Mouse (Mus musculus) midbrain, embryonic 12.5 days (tissue): Measurements from ENCODE around the gene Olfr1032. TPM values are rescaled to one million over a fixed set of nuclear protein-coding genes. Genes with fewer than 3 reads are reported as not detected.
"Not testable (repeated sequence)": the region's sequence is repeated elsewhere in the genome, so short reads cannot be mapped to it uniquely, and the experiment has no call there.

Experiments used
- ATAC-seq: fragments of 200-750 bp; cut with Nextera tagmentation; 2 replicates; pipeline ENCODE4 v1.8.0; 2017; ENCODE audit warnings: low read depth, moderate TSS enrichment, moderate library complexity; ENCODE audit not compliant: low FRiP score
- H3K27ac ChIP-seq: fragments of 300-500 bp; sonication (generic); replicated peaks from 2 replicates; pipeline ENCODE4 v1.5.1; 2016; ENCODE audit warnings: mild to moderate bottlenecking
- H3K27me3 ChIP-seq: fragments of 300-500 bp; sonication (generic); 2 replicates; pipeline ENCODE4 v1.6.1; 2016; ENCODE audit warnings: mild to moderate bottlenecking
- H3K36me3 ChIP-seq: fragments of 300-500 bp; sonication (generic); 2 replicates; pipeline ENCODE4 v1.6.1; 2016
- H3K4me1 ChIP-seq: fragments of 300-500 bp; sonication (generic); 2 replicates; pipeline ENCODE4 v1.6.1; 2016
- H3K4me2 ChIP-seq: fragments of 300-500 bp; sonication (generic); replicated peaks from 2 replicates; pipeline ENCODE4 v1.6.1; 2016; ENCODE audit warnings: mild to moderate bottlenecking, moderate library complexity
- H3K4me3 ChIP-seq: fragments of 300-500 bp; sonication (generic); 2 replicates; pipeline ENCODE4 v1.5.1; 2016; ENCODE audit warnings: mild to moderate bottlenecking
- H3K9ac ChIP-seq: fragments of 300-500 bp; sonication (generic); replicated peaks from 2 replicates; pipeline ENCODE4 v1.6.1; 2016; ENCODE audit warnings: mild to moderate bottlenecking, moderate library complexity
- H3K9me3 ChIP-seq: fragments of 300-500 bp; sonication (generic); 2 replicates; pipeline ENCODE4 v1.6.1; 2016; ENCODE audit warnings: mild to moderate bottlenecking
- WGBS: fragments of 180-500 bp; shearing (Covaris S2); methylation state at CpG from one replicate; pipeline ENCODE4 v1.1.7; 2016; 5-methylcytosine and 5-hydroxymethylcytosine counted together
- polyA plus RNA-seq: library from polyadenylated mRNA; unstranded; fragments of >200 nt; fragmentation: Nextera tagmentation; extraction: Ambion mirVana; gene quantifications from 2 replicates; pipeline ENCODE4 v1.2.1, GENCODE M21; 2016

Gene Olfr1032
- not detected in 2 replicates for polyA plus RNA-seq

DNA sequence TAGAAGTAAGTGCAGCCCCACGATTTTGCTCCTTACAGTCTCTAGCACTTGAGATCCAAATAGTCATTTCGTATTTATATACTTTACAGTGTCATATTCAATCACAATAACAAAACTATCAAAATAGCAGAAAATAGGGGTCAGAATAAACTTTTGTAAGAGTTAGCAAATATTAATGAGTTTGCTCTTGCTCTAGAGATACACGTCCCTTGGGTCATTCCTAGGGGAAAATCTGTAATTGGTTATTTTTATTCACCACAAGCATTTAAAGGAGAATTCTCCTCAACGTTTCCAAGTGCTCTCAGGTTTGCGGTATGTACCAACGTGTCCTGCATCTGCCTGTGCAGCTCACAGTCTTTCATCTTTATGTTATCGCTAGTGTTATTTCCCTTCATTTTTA is at the start of gene Olfr1032:
Olfr1032 (plus strand) TSS at position 301 of the 400 bp plus-strand sequence.
- no peak for ATAC-seq

GRCm38 (mm10) chr2:85973595-85973994 is 31.7 kb upstream of the Olfr1032 start, which contains the start of gene Olfr1029:
TSS of gene Olfr1029 (plus strand) at chr2:85973895.
- ATAC-seq: no peak
- H3K4me1 ChIP-seq: no peaks in the 10 kb centered on the region
- no peak within 1 kb of the TSS for H3K9ac ChIP-seq
- H3K4me2 ChIP-seq: no peak within 1 kb of the TSS
- no peaks in the 10 kb centered on the region for H3K36me3 ChIP-seq
- H3K27me3 ChIP-seq: no peaks in the 10 kb centered on the region
- 93% methylated on average over 2 of the region's 2 CpGs for WGBS
- no peak within 1 kb of the TSS for H3K27ac ChIP-seq
- no peaks in the 10 kb centered on the region for H3K9me3 ChIP-seq
- no peak within 1 kb of the TSS for H3K4me3 ChIP-seq

More for the DNA sequence above, at the start of gene Olfr1032:
- H3K4me2 ChIP-seq: no peak within 1 kb of the TSS
- H3K4me3 ChIP-seq: no peak within 1 kb of the TSS
- no peaks in the 10 kb centered on the region for H3K4me1 ChIP-seq
- no peaks in the 10 kb centered on the region for H3K36me3 ChIP-seq
- 86% methylated on average over 7 of the region's 7 CpGs for WGBS
- no peaks in the 10 kb centered on the region for H3K27me3 ChIP-seq
- no peak within 1 kb of the TSS for H3K27ac ChIP-seq
- no peaks in the 10 kb centered on the region for H3K9me3 ChIP-seq
- no peak within 1 kb of the TSS for H3K9ac ChIP-seq

DNA sequence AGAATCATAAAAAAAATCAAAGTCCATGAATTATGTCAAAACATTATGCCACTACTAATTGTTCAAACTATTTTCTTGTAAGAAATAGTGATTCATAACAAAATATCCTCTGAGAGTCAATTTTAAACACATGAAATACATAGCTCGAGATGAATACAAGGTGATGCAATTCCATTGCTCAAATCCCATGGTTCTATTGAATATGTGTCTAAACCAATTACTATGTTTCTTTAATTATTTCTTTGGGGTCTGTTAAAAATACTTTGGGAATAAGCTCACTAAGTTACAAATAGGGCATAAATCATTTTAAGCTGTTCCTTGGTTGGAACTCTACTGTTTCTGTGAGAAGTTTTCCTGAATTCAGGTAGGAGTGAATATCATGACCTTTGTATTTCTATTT is 26.4 kb upstream of the Olfr1032 start, which contains the start of gene Olfr1030:
Olfr1030 (plus strand) TSS at position 301 of the 400 bp plus-strand sequence.
- Histone ChIP-seq H3K9ac (no peak within 1 kb of the TSS), H3K9me3 (no peaks in the 10 kb centered on the region), H3K27ac (no peak within 1 kb of the TSS), H3K27me3 (no peaks in the 10 kb centered on the region), H3K4me3 (no peak within 1 kb of the TSS), H3K4me1 (no peaks in the 10 kb centered on the region), H3K4me2 (no peak within 1 kb of the TSS), H3K36me3 (no peaks in the 10 kb centered on the region)
- 82% methylated on average over 1 of the region's 1 CpGs for WGBS
- no peak for ATAC-seq

GRCm38 (mm10) chr2:85990004-85990403 is 15.3 kb upstream of the Olfr1032 start, which contains the start of gene Olfr1031:
TSS of gene Olfr1031 (plus strand) at chr2:85990304.
- no peak for ATAC-seq
- no peak within 1 kb of the TSS for H3K4me3 ChIP-seq
- no peaks in the 10 kb centered on the region for H3K9me3 ChIP-seq
- whole genome bisulfite sequencing: 59% methylated on average over 3 of the region's 3 CpGs
- no peaks in the 10 kb centered on the region for H3K36me3 ChIP-seq
- H3K4me1 ChIP-seq: no peaks in the 10 kb centered on the region
- no peaks in the 10 kb centered on the region for H3K27me3 ChIP-seq
- H3K4me2 ChIP-seq: no peak within 1 kb of the TSS
- H3K27ac ChIP-seq: no peak within 1 kb of the TSS
- H3K9ac ChIP-seq: no peak within 1 kb of the TSS

GRCm38 (mm10) chr2:86020406-86020805 is 15.1 kb downstream of the Olfr1032 start, which contains the start of gene Olfr1033:
TSS of gene Olfr1033 (plus strand) at chr2:86020633.
- peak within 1 kb of the TSS; percentile 47 for H3K4me2 ChIP-seq
- 9% methylated on average over 11 of the region's 11 CpGs for WGBS
- peak within 1 kb of the TSS; percentile 33 for H3K4me3 ChIP-seq
- ATAC-seq, H3K9me3 ChIP-seq, H3K27ac ChIP-seq, H3K36me3 ChIP-seq, H3K27me3 ChIP-seq, H3K4me1 ChIP-seq, H3K9ac ChIP-seq: not testable (repeated sequence)

DNA sequence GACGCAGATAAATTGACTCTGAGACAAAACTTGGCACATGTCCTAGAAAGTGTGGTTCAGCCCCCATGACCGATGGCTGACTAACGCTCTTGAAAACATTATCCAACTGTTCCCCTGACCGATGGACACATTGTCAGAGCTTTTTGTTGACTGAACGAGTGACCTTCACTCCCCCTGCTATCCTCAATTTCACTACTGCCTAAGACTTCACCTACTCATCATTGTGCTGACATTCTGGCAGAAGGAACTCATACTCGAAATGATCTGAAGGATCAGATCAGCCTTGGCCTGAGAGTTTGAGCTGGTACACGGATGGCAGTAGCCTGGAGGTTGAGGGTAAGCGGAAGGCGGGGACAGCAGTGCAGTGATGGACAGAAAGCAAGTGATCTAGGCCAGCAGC is 16.2 kb downstream of the Olfr1032 start:
- not testable (repeated sequence) for H3K27ac ChIP-seq, ATAC-seq, H3K4me2 ChIP-seq, H3K4me1 ChIP-seq, H3K27me3 ChIP-seq, H3K9me3 ChIP-seq, H3K9ac ChIP-seq, H3K36me3 ChIP-seq, H3K4me3 ChIP-seq
- 97% methylated on average over 6 of the region's 9 CpGs for WGBS

DNA sequence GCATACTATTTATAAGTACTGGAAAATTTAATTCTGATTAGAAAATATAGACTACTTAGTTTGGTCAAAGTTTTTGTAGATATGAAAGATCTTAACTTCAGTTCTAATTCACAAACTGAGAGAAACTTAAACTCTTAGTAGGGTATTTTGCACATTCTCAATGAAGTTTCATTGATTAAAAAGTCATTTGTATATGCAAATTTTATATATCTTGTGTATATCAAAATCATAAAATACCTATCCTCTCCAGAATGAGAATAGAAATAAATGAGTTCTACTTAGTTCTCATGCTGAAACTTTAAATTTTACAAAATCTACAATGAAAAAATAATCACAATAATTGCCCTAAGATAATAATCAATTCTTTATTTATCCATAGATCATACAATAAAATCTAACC is 40.2 kb downstream of the Olfr1032 start, which contains the start of gene Olfr1034:
Olfr1034 (plus strand) TSS at position 301 of the 400 bp plus-strand sequence.
- no peaks in the 10 kb centered on the region for H3K36me3 ChIP-seq
- no peak within 1 kb of the TSS for H3K4me3 ChIP-seq
- no peak for ATAC-seq
- H3K9me3 ChIP-seq: no peaks in the 10 kb centered on the region
- no peaks in the 10 kb centered on the region for H3K27me3 ChIP-seq
- H3K4me2 ChIP-seq: no peak within 1 kb of the TSS
- H3K9ac ChIP-seq: no peak within 1 kb of the TSS
- no peak within 1 kb of the TSS for H3K27ac ChIP-seq
- no peaks in the 10 kb centered on the region for H3K4me1 ChIP-seq

GRCm38 (mm10) chr2:86050777-86051176 is 45.4 kb downstream of the Olfr1032 start:
- not testable (repeated sequence) for H3K9me3 ChIP-seq, H3K9ac ChIP-seq, H3K4me1 ChIP-seq, H3K4me3 ChIP-seq, H3K4me2 ChIP-seq, H3K27me3 ChIP-seq, H3K27ac ChIP-seq, H3K36me3 ChIP-seq
- 0 out of 2 replicates have a peak, but pooled peaks have one; percentile 58 for ATAC-seq

Other genes starting within 250 kb of the Olfr1032 start
- gene Olfr1012, start 242.8 kb upstream of the Olfr1032 start, polyA plus RNA-seq: not detected in 2 replicates
- gene Olfr1013, start 238.4 kb upstream of the Olfr1032 start, polyA plus RNA-seq: not detected in 2 replicates
- not detected in 2 replicates for gene Olfr1014, start 232.8 kb upstream of the Olfr1032 start, polyA plus RNA-seq
- gene Olfr1015, start 223.5 kb upstream of the Olfr1032 start, polyA plus RNA-seq: not detected in 2 replicates
- gene Olfr1016, start 203.0 kb upstream of the Olfr1032 start, polyA plus RNA-seq: not detected in 2 replicates
- gene Olfr1018, start 187.1 kb upstream of the Olfr1032 start, polyA plus RNA-seq: not detected in 2 replicates
- gene Olfr1019, start 160.1 kb upstream of the Olfr1032 start, polyA plus RNA-seq: not detected in 2 replicates
- not detected in 2 replicates for gene Olfr1020, start 158.5 kb upstream of the Olfr1032 start, polyA plus RNA-seq
- gene Olfr1022, start 136.9 kb upstream of the Olfr1032 start, polyA plus RNA-seq: not detected in 2 replicates
- gene Olfr1023, start 119.9 kb upstream of the Olfr1032 start, polyA plus RNA-seq: not detected in 2 replicates
- gene Olfr1024, start 100.5 kb upstream of the Olfr1032 start, polyA plus RNA-seq: not detected in 2 replicates
- not detected in 2 replicates for gene Olfr1025-ps1, start 90.3 kb upstream of the Olfr1032 start, polyA plus RNA-seq
- gene Olfr1026, start 84.0 kb upstream of the Olfr1032 start, polyA plus RNA-seq: not detected in 2 replicates
- gene Olfr1028, start 55.1 kb upstream of the Olfr1032 start, polyA plus RNA-seq: not detected in 2 replicates
- gene Olfr1029, start 31.6 kb upstream of the Olfr1032 start, polyA plus RNA-seq: not detected in 2 replicates
- not detected in 2 replicates for gene Olfr1030, start 26.3 kb upstream of the Olfr1032 start, polyA plus RNA-seq
- not detected in 2 replicates for gene Olfr1031, start 15.2 kb upstream of the Olfr1032 start, polyA plus RNA-seq
- not detected in 2 replicates for gene Olfr1033, start 15.1 kb downstream of the Olfr1032 start, polyA plus RNA-seq
- gene Olfr1034, start 40.3 kb downstream of the Olfr1032 start, polyA plus RNA-seq: 0.05 TPM in 1 of 2 replicates, not detected in the other
- gene Olfr1036, start 68.5 kb downstream of the Olfr1032 start, polyA plus RNA-seq: not detected in 2 replicates
- gene Olfr1037, start 81.8 kb downstream of the Olfr1032 start, polyA plus RNA-seq: not detected in 2 replicates
- gene Olfr1039, start 130.4 kb downstream of the Olfr1032 start, polyA plus RNA-seq: not detected in 2 replicates
- gene Olfr1040, start 141.2 kb downstream of the Olfr1032 start, polyA plus RNA-seq: not detected in 2 replicates
- not detected in 2 replicates for gene Olfr1042, start 156.3 kb downstream of the Olfr1032 start, polyA plus RNA-seq
- gene Olfr1043, start 162.0 kb downstream of the Olfr1032 start, polyA plus RNA-seq: not detected in 2 replicates
- not detected in 2 replicates for gene Olfr1044, start 172.3 kb downstream of the Olfr1032 start, polyA plus RNA-seq
- gene Olfr52, start 180.1 kb downstream of the Olfr1032 start, polyA plus RNA-seq: not detected in 2 replicates
- gene Olfr1045, start 197.5 kb downstream of the Olfr1032 start, polyA plus RNA-seq: not detected in 2 replicates
- gene Olfr1046, start 213.8 kb downstream of the Olfr1032 start, polyA plus RNA-seq: not detected in 2 replicates
- not detected in 2 replicates for gene Olfr1047, start 225.9 kb downstream of the Olfr1032 start, polyA plus RNA-seq
- gene Olfr1048, start 234.7 kb downstream of the Olfr1032 start, polyA plus RNA-seq: not detected in 2 replicates